Mouse (Mus musculus) thymus, postnatal 10 days (tissue): ENCODE data around the gene Ntm.

Source experiments
- DNase-seq, 2 experiments: peaks; one replicate each; pipeline ENCODE4 v3.0.0; 2021; ENCODE audit warnings: low spot score in 2 of 2

The Ntm gene

DNA sequence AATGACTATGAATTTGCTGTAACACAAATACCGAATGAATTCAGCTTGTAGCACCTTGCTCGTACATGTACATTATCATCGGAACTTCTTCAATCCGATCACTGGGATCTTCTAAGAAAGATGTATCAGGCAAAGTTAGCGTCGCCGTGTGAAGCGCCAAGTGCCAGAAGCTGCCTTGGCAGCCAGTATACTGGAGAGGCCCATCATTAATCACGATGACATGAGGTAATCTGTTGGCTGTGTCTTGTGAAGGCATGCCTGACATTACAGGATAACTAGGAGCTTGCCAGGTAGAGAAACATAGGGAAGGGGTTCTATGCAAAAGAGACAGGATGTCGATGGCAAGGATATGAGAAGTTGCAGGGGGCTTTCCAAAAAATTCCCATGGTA is 376.6 kb downstream of the Ntm start:
- no peak for DNase-seq

GRCm38 (mm10) chr9:29585746-29586380 is 377.1 kb downstream of the Ntm start:
- DNase-seq, result no peak

DNA sequence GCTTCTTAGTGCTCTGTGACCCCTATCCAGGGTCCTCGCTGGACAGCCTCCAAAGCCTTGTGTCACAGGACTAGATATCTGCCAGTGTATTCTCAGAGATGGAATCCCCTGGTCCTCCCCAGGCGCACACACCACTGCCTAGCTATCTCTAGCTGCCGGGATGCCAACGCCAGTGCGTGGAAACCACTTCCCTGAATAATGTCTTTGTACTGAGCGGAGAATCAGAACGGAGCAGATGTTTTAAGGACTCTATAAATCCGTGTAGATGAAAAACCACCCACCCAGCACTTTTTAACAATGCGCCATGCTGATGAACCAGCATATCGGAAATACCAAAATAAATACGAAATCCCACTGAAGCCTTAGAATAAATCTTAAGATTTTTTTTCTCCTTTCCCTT is 384.7 kb downstream of the Ntm start:
- DNase-seq, result no peak

GRCm38 (mm10) chr9:29576051-29576533 is 386.8 kb downstream of the Ntm start:
- no peak for DNase-seq

DNA sequence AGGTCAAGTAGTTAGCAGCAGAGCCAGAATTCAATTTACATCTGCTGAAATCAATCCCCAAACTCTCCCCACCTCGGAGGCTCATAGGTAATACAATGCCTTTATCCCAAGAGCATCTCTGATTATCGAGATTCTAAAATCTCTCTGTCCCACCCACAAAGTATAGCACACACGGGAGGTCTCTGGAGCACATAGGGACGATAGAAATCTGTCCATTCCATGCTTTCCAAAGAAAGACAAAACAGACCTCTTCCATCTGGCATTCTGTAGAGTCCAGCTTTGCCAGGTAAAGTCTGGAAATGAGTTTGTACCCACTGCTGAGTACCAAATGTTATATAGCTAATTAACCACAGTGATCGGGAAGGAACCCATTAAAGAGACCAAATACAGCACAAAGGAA is 388.4 kb downstream of the Ntm start:
- no peak for DNase-seq

DNA sequence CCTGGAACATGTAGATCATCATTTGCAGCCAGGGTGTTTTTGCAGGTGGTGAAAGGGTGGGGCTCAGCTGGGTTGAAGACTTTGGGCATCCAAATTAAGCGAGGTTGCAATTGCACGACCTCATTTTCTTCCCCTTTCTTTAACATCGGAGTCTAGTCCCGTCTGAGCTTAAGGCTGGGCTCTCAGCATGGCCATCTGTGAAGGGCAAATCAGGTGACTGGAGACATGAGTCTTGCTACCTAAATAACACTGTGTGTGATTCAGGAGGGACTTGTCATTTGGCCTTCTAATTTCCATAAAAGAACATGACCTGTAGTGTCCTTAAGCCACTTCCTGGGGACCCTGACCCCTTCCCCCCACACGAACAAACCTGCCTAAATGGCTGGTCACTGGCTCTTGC is 394.4 kb downstream of the Ntm start:
- no peak for DNase-seq

- DNase-seq, result no peak
Measured at GRCm38 (mm10) chr9:29562419-29563071, 400.4 kb downstream of the Ntm start.

GRCm38 (mm10) chr9:29558915-29559314 is 404.0 kb downstream of the Ntm start:
- no peak for DNase-seq

GRCm38 (mm10) chr9:29550582-29550981 is 412.4 kb downstream of the Ntm start:
- no peak for DNase-seq

DNA sequence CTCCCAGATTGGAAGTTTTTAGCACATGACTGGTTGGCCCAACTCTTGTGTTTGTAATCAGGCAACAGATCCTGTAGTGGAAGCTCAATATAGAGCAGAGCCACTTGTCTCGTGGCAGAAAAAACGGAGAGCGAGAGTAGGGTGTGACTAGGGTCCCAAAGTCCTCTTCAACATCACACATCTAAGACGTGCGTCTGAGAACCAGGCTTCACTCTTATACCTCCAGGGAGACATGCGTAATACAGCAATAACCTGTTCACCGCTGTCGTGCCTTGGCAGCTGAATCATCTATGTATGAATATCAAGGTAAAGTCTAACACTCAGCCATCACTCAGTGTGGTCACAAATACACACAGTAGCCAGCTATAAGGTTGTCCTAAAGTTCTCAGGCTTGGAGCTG is 412.8 kb downstream of the Ntm start:
- no peak for DNase-seq

DNA sequence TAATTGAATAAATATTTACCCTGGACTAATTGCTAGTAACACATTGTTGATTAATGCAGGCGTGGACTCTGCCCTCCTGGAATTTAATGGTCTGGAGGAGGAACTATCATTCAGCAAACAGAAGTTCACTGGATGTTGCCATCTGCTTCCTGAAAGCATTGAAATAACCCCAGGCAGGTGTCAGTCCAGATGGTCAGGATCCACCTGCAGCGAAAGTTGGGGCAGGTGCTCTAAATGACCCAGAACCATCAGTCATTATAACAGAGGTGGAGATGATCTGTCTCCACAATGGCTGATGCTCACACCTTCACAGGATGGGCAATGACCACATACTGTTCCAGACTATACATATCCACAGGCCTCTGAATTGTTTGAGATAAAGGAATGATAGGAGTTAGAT is 426.5 kb downstream of the Ntm start:
- DNase-seq, result no peak

GRCm38 (mm10) chr9:29534773-29535172 is 428.2 kb downstream of the Ntm start:
- no peak for DNase-seq

DNA sequence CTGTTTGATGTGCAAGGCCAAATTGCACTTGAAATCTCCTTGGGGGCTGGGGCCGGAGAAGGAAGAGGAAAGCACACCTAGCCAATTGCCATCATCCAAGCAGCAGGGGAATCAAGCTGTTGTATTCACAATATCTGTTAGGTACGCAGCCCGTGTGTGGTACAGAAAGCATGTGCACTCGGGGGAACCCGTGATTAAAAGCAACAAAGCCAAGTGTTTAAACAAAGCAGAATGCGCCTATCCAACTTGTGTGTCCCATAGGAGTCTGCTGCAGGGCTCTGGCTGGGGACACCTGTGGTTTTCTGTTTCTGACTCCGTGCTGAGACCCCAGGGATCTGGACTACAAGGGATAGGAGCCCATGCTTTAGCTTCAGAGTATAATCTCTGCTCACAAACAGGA is 428.6 kb downstream of the Ntm start:
- DNase-seq, result no peak

GRCm38 (mm10) chr9:29533556-29533955 is 429.4 kb downstream of the Ntm start:
- no peak for DNase-seq

DNA sequence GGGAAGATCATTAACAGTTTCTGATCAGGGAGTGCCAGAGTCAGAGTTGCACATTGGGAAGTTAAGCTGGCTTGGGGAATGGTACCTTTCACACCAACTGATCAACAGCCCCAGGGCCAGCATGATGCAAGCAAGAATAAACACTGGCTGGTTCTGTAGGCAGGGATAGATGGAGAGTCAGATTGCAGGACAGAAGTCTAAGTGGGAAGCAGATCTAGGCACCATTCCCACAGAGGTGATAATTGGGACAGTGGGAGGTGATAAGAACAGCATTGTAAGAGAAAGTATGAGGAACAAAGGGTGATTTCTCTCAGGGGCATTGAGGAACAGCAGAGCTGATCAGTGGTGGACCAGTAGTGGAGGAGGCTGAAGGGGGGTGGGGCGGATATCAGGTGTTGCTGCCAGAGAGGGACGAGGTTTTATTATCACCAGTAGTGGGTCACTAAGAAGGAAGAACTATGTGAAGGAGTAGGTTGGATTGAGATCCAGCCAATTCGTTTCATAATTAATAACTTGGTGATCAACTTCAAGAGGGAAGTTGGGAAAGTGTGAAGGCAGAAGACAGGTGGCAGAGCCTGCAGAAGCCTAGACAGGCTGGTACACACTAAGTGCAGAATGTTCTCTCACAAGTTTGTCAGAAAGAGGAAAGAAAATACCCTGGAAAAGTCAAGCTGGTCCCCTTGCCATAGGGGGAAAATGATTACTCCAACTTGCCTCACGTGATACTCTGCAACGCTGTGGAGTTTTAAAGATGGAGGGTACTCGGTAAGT is 431.6 kb downstream of the Ntm start:
- no peak for DNase-seq

- DNase-seq, result no peak
Measured at GRCm38 (mm10) chr9:29524109-29524508, 438.8 kb downstream of the Ntm start.

- no peak for DNase-seq
Measured at GRCm38 (mm10) chr9:29523221-29523620, 439.7 kb downstream of the Ntm start.

DNA sequence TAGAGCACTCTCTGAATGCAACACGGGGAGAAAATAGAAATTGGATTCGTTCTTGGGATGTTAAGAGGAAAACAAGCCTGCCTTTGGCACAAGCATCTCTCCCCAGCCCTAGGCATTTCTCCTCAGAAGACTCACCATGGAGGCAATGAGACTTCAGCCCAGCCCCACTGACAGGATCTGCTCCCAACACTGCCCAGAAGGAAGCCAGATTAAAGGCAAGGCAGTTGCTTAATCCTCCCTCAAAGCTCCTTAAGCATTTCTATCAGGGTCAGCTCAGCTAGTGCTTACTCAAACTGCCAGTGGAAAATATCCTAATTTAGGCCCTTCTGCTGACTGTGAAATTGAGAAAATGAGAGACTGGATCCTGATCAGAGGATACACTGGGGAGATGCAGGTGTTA is 443.8 kb downstream of the Ntm start:
- no peak for DNase-seq

DNA sequence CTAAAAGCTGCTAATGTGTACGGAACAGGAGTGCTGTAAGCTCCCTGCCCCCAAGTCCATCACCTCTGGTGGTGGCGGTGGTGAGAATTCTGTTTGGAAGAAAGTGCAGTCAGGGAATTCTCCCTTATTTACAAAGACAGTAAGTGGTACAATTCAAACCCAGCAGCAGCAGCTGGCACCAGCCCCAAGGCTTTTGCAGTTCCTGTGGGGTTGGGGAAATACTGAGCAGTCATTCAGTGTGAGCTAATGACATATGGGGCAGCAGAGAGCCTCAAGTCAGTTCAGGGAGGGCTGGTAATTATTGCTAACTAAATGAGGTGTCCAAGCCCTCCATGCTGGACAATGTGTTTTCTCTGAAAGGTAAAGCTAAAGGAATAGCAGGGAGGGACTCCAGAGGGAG is 446.3 kb downstream of the Ntm start:
- DNase-seq, result no peak

GRCm38 (mm10) chr9:29514588-29515356 is 448.2 kb downstream of the Ntm start:
- DNase-seq, result no peak

DNA sequence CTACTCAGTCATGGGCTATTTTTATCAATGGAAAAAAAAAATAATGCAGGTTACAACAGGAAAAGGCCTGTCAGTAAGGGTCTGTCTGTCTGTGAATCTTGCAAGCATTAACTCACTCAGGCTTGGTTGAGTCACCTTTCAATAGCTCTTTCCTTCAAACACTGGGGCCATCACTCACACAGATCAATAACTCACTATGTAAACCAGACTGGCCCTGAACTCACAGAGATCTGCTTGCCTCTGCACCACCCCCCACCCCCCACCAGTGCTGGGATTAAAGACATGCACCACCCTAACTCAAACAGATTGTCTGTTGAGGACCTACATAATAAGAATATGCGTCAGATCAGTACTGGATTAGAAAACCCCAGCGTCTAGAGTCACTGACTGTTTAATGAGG is 466.9 kb downstream of the Ntm start:
- DNase-seq, result no peak

DNA sequence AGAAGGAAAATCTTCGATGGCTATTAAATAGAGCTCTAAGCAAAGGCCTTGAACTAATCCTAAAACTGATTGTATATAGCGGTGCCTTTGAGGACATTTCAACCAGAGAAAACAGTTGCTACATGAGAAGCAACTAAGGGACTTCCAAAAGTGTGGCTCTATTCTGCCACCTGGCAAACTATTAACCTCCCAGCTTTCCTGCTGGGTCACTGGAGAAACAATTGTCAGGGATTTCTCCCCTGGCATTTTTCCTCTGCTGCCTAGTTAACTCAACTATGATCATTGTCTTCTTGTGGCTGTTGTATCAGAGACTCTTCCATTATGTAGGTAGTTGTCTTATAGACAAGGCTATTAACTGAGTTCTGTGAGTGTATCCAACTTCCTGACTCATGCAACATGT is 480.7 kb downstream of the Ntm start:
- no peak for DNase-seq
